Comparison of ENCODE assay signal across 33 mouse cellular contexts in genomic region chr19:10123892-10124634, GRCm38 (mm10). TPM values are rescaled to one million over a fixed set of nuclear protein-coding genes. Genes with fewer than 3 reads are reported as not detected.
DNase-seq lines count a peak whose midpoint lies in the region; ATAC-seq lines count a peak whose summit lies in the region.
"Had no signal": no experiment of that assay in that cellular context is flagged by ENCODE, and none has a peak within 500 bp of the region (broad histone marks: within the 10 kb centered on the region; RNA-seq: fewer than 3 reads in every experiment).

No protein-coding gene starts in this region.

- peak; percentile 9 for DNase-seq in forebrain, embryonic 14.5 days (ENCODE audit: low spot score)
- peak; percentile 27 for DNase-seq in layer of hippocampus, adult 11-12 months (ENCODE audit: low spot score)
- DNase-seq in layer of hippocampus, postnatal 25 days (ENCODE audit: extremely low spot score in 1 of 2, low spot score in 1 of 2): no peak
- peak; percentile 37 to 65 for DNase-seq in right cerebral cortex, postnatal 10 days (ENCODE audit: low spot score in 2 of 2)
- no peak for DNase-seq in right cerebral cortex, postnatal 14 days
- DNase-seq in telencephalon, adult 2 months (ENCODE audit: low read depth, low spot score): peak; percentile 35
- DNase-seq in thymus, postnatal 0 days (ENCODE audit: low spot score): no peak
- DNase-seq: adrenal gland, adult 8-10 months; cerebellum, adult 11 months; cerebellum, adult 9-10 months; gastrocnemius, adult 2 months; gastrocnemius, postnatal 36 days; heart, postnatal 14 days; kidney, adult 2 months; kidney, postnatal 36 days; lung, embryonic 14.5 days; lung, postnatal 14 days; spleen, adult 18-20 months; thymus, adult 18-20 months; thymus, postnatal 36 days had no signal

- no peak for ATAC-seq in forebrain, embryonic 14.5 days
- no peak for ATAC-seq in forebrain, embryonic 12.5 days (ENCODE audit: low FRiP score)
- ATAC-seq: activated CD4-positive, CD25-positive, alpha-beta regulatory T cell, adult 4 months; hindbrain, postnatal 0 days; intestine, embryonic 15.5 days; midbrain, embryonic 16.5 days had no signal

- H3K36me3 ChIP-seq in forebrain, embryonic 14.5 days (ENCODE audit: control insufficient read depth, insufficient read depth, low read length): no peaks in the 10 kb centered on the region
- H3K36me3 ChIP-seq in forebrain, embryonic 12.5 days (replicated peaks): no peaks in the 10 kb centered on the region
- H3K36me3 ChIP-seq: embryonic facial prominence, embryonic 13.5 days; forebrain, embryonic 10.5 days; hindbrain, embryonic 10.5 days; intestine, embryonic 15.5 days; limb, embryonic 12.5 days; liver, embryonic 15.5 days; neural tube, embryonic 13.5 days had no signal

- H3K4me1 ChIP-seq in forebrain, embryonic 14.5 days (ENCODE audit: control insufficient read depth, insufficient read depth, low read length): no peaks in the 10 kb centered on the region
- no peaks in the 10 kb centered on the region for H3K4me1 ChIP-seq in forebrain, embryonic 12.5 days
- H3K4me1 ChIP-seq: embryonic facial prominence, embryonic 13.5 days; forebrain, embryonic 10.5 days; hindbrain, embryonic 10.5 days; intestine, embryonic 15.5 days; limb, embryonic 12.5 days; liver, embryonic 15.5 days; neural tube, embryonic 13.5 days had no signal

- 78% methylated on average over 7 of the region's 7 CpGs for WGBS in forebrain, embryonic 14.5 days
- 84% methylated on average over 7 of the region's 7 CpGs for WGBS in forebrain, embryonic 12.5 days

- H3K27me3 ChIP-seq in forebrain, embryonic 14.5 days (replicated peaks; ENCODE audit: control insufficient read depth, insufficient read depth, low read length): no peaks in the 10 kb centered on the region
- no peaks in the 10 kb centered on the region for H3K27me3 ChIP-seq in forebrain, embryonic 12.5 days
- H3K27me3 ChIP-seq: CH12.LX; embryonic facial prominence, embryonic 13.5 days; intestine, embryonic 15.5 days; limb, embryonic 12.5 days; liver, embryonic 15.5 days; neural tube, embryonic 13.5 days had no signal

- H3K4me3 ChIP-seq in forebrain, embryonic 14.5 days (ENCODE audit: low read depth, low read length): no peak overlapping the region
- no peak overlapping the region for H3K4me3 ChIP-seq in forebrain, embryonic 12.5 days (replicated peaks)
- H3K4me3 ChIP-seq: embryonic facial prominence, embryonic 13.5 days; forebrain, embryonic 10.5 days; gastrocnemius, adult 2 months; heart, adult 2 months; hindbrain, embryonic 10.5 days; intestine, embryonic 15.5 days; limb, embryonic 12.5 days; liver, embryonic 15.5 days; neural tube, embryonic 13.5 days had no signal

- no peak overlapping the region for H3K27ac ChIP-seq in forebrain, embryonic 14.5 days (ENCODE audit: low read depth, low read length)
- no peak overlapping the region for H3K27ac ChIP-seq in forebrain, embryonic 12.5 days
- H3K27ac ChIP-seq: embryonic facial prominence, embryonic 13.5 days; forebrain, embryonic 10.5 days; gastrocnemius, adult 2 months; heart, adult 2 months; hindbrain, embryonic 10.5 days; hindbrain, postnatal 0 days; intestine, embryonic 15.5 days; limb, embryonic 12.5 days; liver, embryonic 15.5 days; neural tube, embryonic 13.5 days had no signal

- no peaks in the 10 kb centered on the region for H3K9me3 ChIP-seq in forebrain, embryonic 14.5 days (replicated peaks; ENCODE audit: control insufficient read depth, low read length)
- no peaks in the 10 kb centered on the region for H3K9me3 ChIP-seq in forebrain, embryonic 12.5 days
- H3K9me3 ChIP-seq: embryonic facial prominence, embryonic 13.5 days; hindbrain, embryonic 10.5 days; intestine, embryonic 15.5 days; limb, embryonic 12.5 days; liver, embryonic 15.5 days; neural tube, embryonic 13.5 days had no signal

- no peak overlapping the region for H3K4me2 ChIP-seq in forebrain, embryonic 14.5 days (ENCODE audit: low read length)
- H3K4me2 ChIP-seq in forebrain, embryonic 12.5 days: no peak overlapping the region
- H3K4me2 ChIP-seq: embryonic facial prominence, embryonic 13.5 days; intestine, embryonic 15.5 days; limb, embryonic 12.5 days; liver, embryonic 15.5 days; lung, embryonic 14.5 days; neural tube, embryonic 13.5 days had no signal

- no peak overlapping the region for H3K9ac ChIP-seq in forebrain, embryonic 14.5 days (ENCODE audit: low read length)
- no peak overlapping the region for H3K9ac ChIP-seq in forebrain, embryonic 12.5 days
- H3K9ac ChIP-seq: embryonic facial prominence, embryonic 13.5 days; intestine, embryonic 15.5 days; limb, embryonic 12.5 days; liver, embryonic 15.5 days; lung, embryonic 14.5 days; neural tube, embryonic 13.5 days had no signal

RNA-seq across cellular contexts. Expression of gene Fads2, which starts 22.5 kb away (rescaled TPM):
- polyA plus RNA-seq in forebrain, embryonic 14.5 days (2014; fragmentation: Nextera tagmentation; extraction: Ambion mirVana): 71.1 and 71.5 TPM in 2 replicates
- 184 and 187 TPM in 2 replicates for polyA plus RNA-seq in forebrain, embryonic 12.5 days (2016; fragmentation: Nextera tagmentation; extraction: Ambion mirVana)
- total RNA-seq in layer of hippocampus, postnatal 25 days (2021): 100 to 1,000 TPM; 164 to 182 TPM
- 27.7 and 29.0 TPM in 2 replicates for polyA plus RNA-seq in thymus, postnatal 0 days (2015; fragmentation: Nextera tagmentation; extraction: Ambion mirVana)

RNA-seq across cellular contexts. Expression of gene Fads1, which starts 58.6 kb away (rescaled TPM):
- 104 and 125 TPM in 2 replicates for polyA plus RNA-seq in forebrain, embryonic 14.5 days (2014; fragmentation: Nextera tagmentation; extraction: Ambion mirVana)
- 187 and 195 TPM in 2 replicates for polyA plus RNA-seq in forebrain, embryonic 12.5 days (2016; fragmentation: Nextera tagmentation; extraction: Ambion mirVana)
- 100 to 1,000 TPM; 181 to 195 TPM for total RNA-seq in layer of hippocampus, postnatal 25 days (2021)
- polyA plus RNA-seq in thymus, postnatal 0 days (2015; fragmentation: Nextera tagmentation; extraction: Ambion mirVana): 29.0 and 29.2 TPM in 2 replicates

Comparison
In these comparisons a context has a peak if more than half of its experiments do, and no peak if none do; other contexts are left out.
1. DNase-seq: peak in forebrain, embryonic 14.5 days (single experiment), layer of hippocampus, adult 11-12 months (single experiment), right cerebral cortex, postnatal 10 days (2 of 2) and telencephalon, adult 2 months (single experiment); none in layer of hippocampus, postnatal 25 days (0 of 2), right cerebral cortex, postnatal 14 days (single experiment) and thymus, postnatal 0 days (single experiment).